Mouse (Mus musculus) liver, postnatal 0 days (tissue): Measurements from ENCODE around the gene Rhod.

ENCODE experiments used
- CTCF ChIP-seq: sonication (generic); IDR thresholded peaks from 2 replicates; pipeline ENCODE4 v1.5.1; 2016; ENCODE audit warnings: antibody characterized with exemption, low read depth
- EP300 ChIP-seq: IDR thresholded peaks from 2 replicates; pipeline ENCODE4 v1.6.1; 2016; ENCODE audit warnings: antibody characterized with exemption, low read depth, mild to moderate bottlenecking

DNA sequence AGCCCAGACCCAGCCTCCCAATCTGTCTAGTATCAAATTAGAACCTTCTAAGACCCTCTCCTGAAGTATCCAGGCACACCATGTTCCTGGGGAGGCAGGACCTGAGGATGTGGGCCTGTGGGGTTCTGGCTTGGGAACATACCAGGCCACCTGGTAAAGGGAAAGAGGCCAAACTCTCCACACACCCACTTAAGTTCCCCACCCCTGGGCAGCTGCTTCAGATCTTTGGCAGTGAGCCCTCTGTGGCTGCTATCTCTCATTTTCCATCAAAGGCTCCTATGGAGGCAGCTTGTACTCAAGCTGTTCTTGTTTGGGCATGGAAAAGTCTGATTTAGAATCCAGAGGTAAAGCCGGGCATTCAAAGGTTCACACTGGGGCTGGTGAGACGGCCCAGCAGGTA is 48.6 kb upstream of the Rhod start:
- TF ChIP-seq CTCF (no peak), EP300 (no peak)
